Mouse (Mus musculus) urinary bladder, postnatal 4 days (tissue): ENCODE data around the gene Pomp.
"Not testable (repeated sequence)": the region's sequence is repeated elsewhere in the genome, so short reads cannot be mapped to it uniquely, and the experiment has no call there.

Experiments
- DNase-seq, 2 experiments: peaks; one replicate each; pipeline ENCODE4 v3.0.0; 2021 to 2022; ENCODE audit warnings: low spot score in 2 of 2

Gene Pomp

GRCm38 (mm10) chr5:147860076-147860448, 199 bp upstream of the Pomp start:
- DNase-seq: no peak

- DNase-seq: no peak
Measured at GRCm38 (mm10) chr5:147868674-147869073, 8.4 kb downstream of the Pomp start.

- DNase-seq: no peak
Measured at GRCm38 (mm10) chr5:147869568-147869967, 9.3 kb downstream of the Pomp start.

- no peak for DNase-seq
Measured at GRCm38 (mm10) chr5:147870296-147870695, 10.0 kb downstream of the Pomp start.

GRCm38 (mm10) chr5:147871091-147871820, 11.0 kb downstream of the Pomp start:
- no peak for DNase-seq

GRCm38 (mm10) chr5:147874491-147875065, 14.3 kb downstream of the Pomp start:
- no peak for DNase-seq

- no peak for DNase-seq
Measured at GRCm38 (mm10) chr5:147875210-147875609, 14.9 kb downstream of the Pomp start.

GRCm38 (mm10) chr5:147877520-147877919, 17.3 kb downstream of the Pomp start:
- DNase-seq: no peak

- DNase-seq: no peak
Measured at GRCm38 (mm10) chr5:147879971-147880682, 19.9 kb downstream of the Pomp start.

GRCm38 (mm10) chr5:147883581-147883980, 23.3 kb downstream of the Pomp start:
- DNase-seq: no peak

GRCm38 (mm10) chr5:147888313-147889297, 28.3 kb downstream of the Pomp start:
- DNase-seq: no peak

GRCm38 (mm10) chr5:147892735-147893134, 32.5 kb downstream of the Pomp start:
- no peak for DNase-seq

- DNase-seq: no peak
Measured at GRCm38 (mm10) chr5:147893143-147893542, 32.9 kb downstream of the Pomp start.

GRCm38 (mm10) chr5:147893766-147894454, 33.6 kb downstream of the Pomp start:
- DNase-seq: no peak

GRCm38 (mm10) chr5:147894455-147895076, 34.3 kb downstream of the Pomp start, which contains the start of gene Slc46a3:
Slc46a3 (minus strand) TSS chr5:147894815.
- peak; percentile 92 for DNase-seq

- DNase-seq: no peak
Measured at GRCm38 (mm10) chr5:147895436-147896198, 35.4 kb downstream of the Pomp start.

- not testable (repeated sequence) for DNase-seq
Measured at GRCm38 (mm10) chr5:147896501-147896900, 36.2 kb downstream of the Pomp start.

GRCm38 (mm10) chr5:147898254-147898653, 38.0 kb downstream of the Pomp start:
- DNase-seq: no peak

- DNase-seq: no peak
Measured at GRCm38 (mm10) chr5:147898968-147899549, 38.8 kb downstream of the Pomp start.
